Mouse (Mus musculus) kidney, adult 2 months (tissue): Measurements from ENCODE around the gene Akap2.

Experiments
- CTCF ChIP-seq: fragments of 200-500 bp; conservative IDR thresholded peaks from 2 replicates; pipeline ENCODE4 v1.5.1; 2011; ENCODE audit warnings: low read depth, mild to moderate bottlenecking, control low read depth, low read length, moderate library complexity, mixed read lengths; ENCODE audit not compliant: insufficient read depth, insufficient read length
- POLR2A ChIP-seq: fragments of 200-500 bp; IDR thresholded peaks from one replicate; pipeline ENCODE4 v1.6.1; 2011; ENCODE audit warnings: low read depth, low read length, control low read depth

- TF ChIP-seq CTCF (no peak), POLR2A (no peak)
Observed at GRCm38 (mm10) chr4:57675387-57675786, 42.1 kb upstream of the Akap2 start.
